Mouse (Mus musculus): ENCODE results near the gene Slc7a7. TPM values are rescaled to one million over a fixed set of nuclear protein-coding genes. Genes with fewer than 3 reads are reported as not detected.

Gene Slc7a7
- polyA plus RNA-seq, 1 experiment from 2014 or later, result 8.0 TPM

GRCm38 (mm10) chr14:54429332-54430093 lies 11.9 kb upstream of the Slc7a7 start:
- H3K27me3 ChIP-seq (ENCODE audit: control insufficient read depth, insufficient read depth, low read length), result no peaks in the 10 kb centered on the region
- ATAC-seq (replicated peaks; ENCODE audit: insufficient number of reproducible peaks, low FRiP score, low TSS enrichment), result no peak
- peak overlapping the region; percentile 83 for H3K4me2 ChIP-seq
- H3K27ac ChIP-seq (ENCODE audit: low read depth, low read length), result peak overlapping the region; percentile 96
- H3K9me3 ChIP-seq (replicated peaks; ENCODE audit: control insufficient read depth, low read length), result no peaks in the 10 kb centered on the region
- no peaks in the 10 kb centered on the region for H3K36me3 ChIP-seq (ENCODE audit: control insufficient read depth, insufficient read depth, low read length)
- peak overlapping the region; percentile 82 for H3K4me3 ChIP-seq (ENCODE audit: low read depth, low read length)
- H3K9ac ChIP-seq (ENCODE audit: low read depth, low read length), result peak overlapping the region; percentile 99; the same call in 1 of the 2 replicates
- peaks cover 43% of the 10 kb centered on the region for H3K4me1 ChIP-seq (ENCODE audit: control insufficient read depth, insufficient read depth, low read length)
- WGBS (ENCODE audit: insufficient replicate concordance), result 47% methylated on average over 7 of the region's 7 CpGs

- no peak overlapping the region for H3K4me2 ChIP-seq
- H3K4me3 ChIP-seq (ENCODE audit: low read depth, low read length), result no peak overlapping the region
- 86% methylated on average over 5 of the region's 5 CpGs for WGBS (ENCODE audit: insufficient replicate concordance)
- no peaks in the 10 kb centered on the region for H3K27me3 ChIP-seq (ENCODE audit: control insufficient read depth, insufficient read depth, low read length)
- H3K9me3 ChIP-seq (replicated peaks; ENCODE audit: control insufficient read depth, low read length), result no peaks in the 10 kb centered on the region
- no peaks in the 10 kb centered on the region for H3K36me3 ChIP-seq (ENCODE audit: control insufficient read depth, insufficient read depth, low read length)
- H3K27ac ChIP-seq (ENCODE audit: low read depth, low read length), result no peak overlapping the region
- no peak overlapping the region for H3K9ac ChIP-seq (ENCODE audit: low read depth, low read length)
- peaks cover 32% of the 10 kb centered on the region for H3K4me1 ChIP-seq (ENCODE audit: control insufficient read depth, insufficient read depth, low read length)
- no peak for ATAC-seq (replicated peaks; ENCODE audit: insufficient number of reproducible peaks, low FRiP score, low TSS enrichment)
These were observed 10.8 kb upstream of the Slc7a7 start for GRCm38 (mm10) chr14:54428421-54428820.

GRCm38 (mm10) chr14:54427696-54428095 lies 10.1 kb upstream of the Slc7a7 start:
- no peak overlapping the region for H3K27ac ChIP-seq (ENCODE audit: low read depth, low read length)
- ATAC-seq (replicated peaks; ENCODE audit: insufficient number of reproducible peaks, low FRiP score, low TSS enrichment), result no peak
- WGBS (ENCODE audit: insufficient replicate concordance), result 84% methylated on average over 7 of the region's 7 CpGs
- no peaks in the 10 kb centered on the region for H3K9me3 ChIP-seq (replicated peaks; ENCODE audit: control insufficient read depth, low read length)
- no peak overlapping the region for H3K9ac ChIP-seq (ENCODE audit: low read depth, low read length)
- peak overlapping the region; percentile 73 for H3K4me2 ChIP-seq
- peaks cover 25% of the 10 kb centered on the region for H3K4me1 ChIP-seq (ENCODE audit: control insufficient read depth, insufficient read depth, low read length)
- no peaks in the 10 kb centered on the region for H3K27me3 ChIP-seq (ENCODE audit: control insufficient read depth, insufficient read depth, low read length)
- peak overlapping the region; percentile 93 for H3K4me3 ChIP-seq (ENCODE audit: low read depth, low read length)
- no peaks in the 10 kb centered on the region for H3K36me3 ChIP-seq (ENCODE audit: control insufficient read depth, insufficient read depth, low read length)

- Histone ChIP-seq H3K27ac (ENCODE audit: low read depth, low read length) (peak within 1 kb of the TSS; percentile 85), H3K9me3 (replicated peaks; ENCODE audit: control insufficient read depth, low read length) (no peaks in the 10 kb centered on the region), H3K4me3 (ENCODE audit: low read depth, low read length) (peak within 1 kb of the TSS; percentile 93), H3K4me2 (peak within 1 kb of the TSS; percentile 73), H3K36me3 (ENCODE audit: control insufficient read depth, insufficient read depth, low read length) (no peaks in the 10 kb centered on the region), H3K9ac (ENCODE audit: low read depth, low read length) (peak within 1 kb of the TSS; percentile 97), H3K27me3 (ENCODE audit: control insufficient read depth, insufficient read depth, low read length) (no peaks in the 10 kb centered on the region), H3K4me1 (ENCODE audit: control insufficient read depth, insufficient read depth, low read length) (peaks cover 25% of the 10 kb centered on the region)
- WGBS (ENCODE audit: insufficient replicate concordance), result 1% methylated on average over 48 of the region's 48 CpGs
- peak; percentile 57 for ATAC-seq (replicated peaks; ENCODE audit: insufficient number of reproducible peaks, low FRiP score, low TSS enrichment)
These were observed 9.3 kb upstream of the Slc7a7 start, which contains the start of gene Mrpl52 for GRCm38 (mm10) chr14:54426689-54427398. Mrpl52 (plus strand) TSS chr14:54426909.

GRCm38 (mm10) chr14:54426003-54426688 lies 8.6 kb upstream of the Slc7a7 start:
- Histone ChIP-seq H3K36me3 (ENCODE audit: control insufficient read depth, insufficient read depth, low read length) (no peaks in the 10 kb centered on the region), H3K4me3 (ENCODE audit: low read depth, low read length) (peak overlapping the region; percentile 93), H3K27me3 (ENCODE audit: control insufficient read depth, insufficient read depth, low read length) (no peaks in the 10 kb centered on the region), H3K27ac (ENCODE audit: low read depth, low read length) (peak overlapping the region; percentile 85), H3K9me3 (replicated peaks; ENCODE audit: control insufficient read depth, low read length) (no peaks in the 10 kb centered on the region), H3K4me2 (peak overlapping the region; percentile 73), H3K9ac (ENCODE audit: low read depth, low read length) (peak overlapping the region; percentile 97), H3K4me1 (ENCODE audit: control insufficient read depth, insufficient read depth, low read length) (peaks cover 25% of the 10 kb centered on the region)
- WGBS (ENCODE audit: insufficient replicate concordance), result 32% methylated on average over 14 of the region's 14 CpGs
- no peak for ATAC-seq (replicated peaks; ENCODE audit: insufficient number of reproducible peaks, low FRiP score, low TSS enrichment)

- no peaks in the 10 kb centered on the region for H3K27me3 ChIP-seq (ENCODE audit: control insufficient read depth, insufficient read depth, low read length)
- H3K9ac ChIP-seq (ENCODE audit: low read depth, low read length), result no peak overlapping the region
- H3K27ac ChIP-seq (ENCODE audit: low read depth, low read length), result no peak overlapping the region
- 66% methylated on average over 1 of the region's 1 CpGs for WGBS (ENCODE audit: insufficient replicate concordance)
- H3K9me3 ChIP-seq (replicated peaks; ENCODE audit: control insufficient read depth, low read length), result no peaks in the 10 kb centered on the region
- no peak for ATAC-seq (replicated peaks; ENCODE audit: insufficient number of reproducible peaks, low FRiP score, low TSS enrichment)
- peaks cover 24% of the 10 kb centered on the region for H3K4me1 ChIP-seq (ENCODE audit: control insufficient read depth, insufficient read depth, low read length)
- no peaks in the 10 kb centered on the region for H3K36me3 ChIP-seq (ENCODE audit: control insufficient read depth, insufficient read depth, low read length)
- peak overlapping the region; percentile 73; the same call in 1 of the 2 replicates for H3K4me2 ChIP-seq
- H3K4me3 ChIP-seq (ENCODE audit: low read depth, low read length), result peak overlapping the region; percentile 93; the same call in 1 of the 2 replicates
These were observed 8.0 kb upstream of the Slc7a7 start for GRCm38 (mm10) chr14:54425540-54425939.

GRCm38 (mm10) chr14:54424634-54425033 lies 7.1 kb upstream of the Slc7a7 start:
- H3K4me3 ChIP-seq (ENCODE audit: low read depth, low read length), result no peak overlapping the region
- H3K4me1 ChIP-seq (ENCODE audit: control insufficient read depth, insufficient read depth, low read length), result peaks cover 15% of the 10 kb centered on the region
- H3K36me3 ChIP-seq (ENCODE audit: control insufficient read depth, insufficient read depth, low read length), result no peaks in the 10 kb centered on the region
- no peak overlapping the region for H3K9ac ChIP-seq (ENCODE audit: low read depth, low read length)
- whole genome bisulfite sequencing (ENCODE audit: insufficient replicate concordance), result 72% methylated on average over 1 of the region's 1 CpGs
- no peaks in the 10 kb centered on the region for H3K27me3 ChIP-seq (ENCODE audit: control insufficient read depth, insufficient read depth, low read length)
- H3K27ac ChIP-seq (ENCODE audit: low read depth, low read length), result no peak overlapping the region
- no peaks in the 10 kb centered on the region for H3K9me3 ChIP-seq (replicated peaks; ENCODE audit: control insufficient read depth, low read length)
- no peak overlapping the region for H3K4me2 ChIP-seq
- no peak for ATAC-seq (replicated peaks; ENCODE audit: insufficient number of reproducible peaks, low FRiP score, low TSS enrichment)

GRCm38 (mm10) chr14:54423406-54423805 lies 5.8 kb upstream of the Slc7a7 start:
- H3K36me3 ChIP-seq (ENCODE audit: control insufficient read depth, insufficient read depth, low read length), result no peaks in the 10 kb centered on the region
- H3K9ac ChIP-seq (ENCODE audit: low read depth, low read length), result no peak overlapping the region
- no peaks in the 10 kb centered on the region for H3K9me3 ChIP-seq (replicated peaks; ENCODE audit: control insufficient read depth, low read length)
- no peak for ATAC-seq (replicated peaks; ENCODE audit: insufficient number of reproducible peaks, low FRiP score, low TSS enrichment)
- H3K27me3 ChIP-seq (ENCODE audit: control insufficient read depth, insufficient read depth, low read length), result no peaks in the 10 kb centered on the region
- no peak overlapping the region for H3K4me3 ChIP-seq (ENCODE audit: low read depth, low read length)
- WGBS (ENCODE audit: insufficient replicate concordance), result 53% methylated on average over 5 of the region's 5 CpGs
- no peak overlapping the region for H3K27ac ChIP-seq (ENCODE audit: low read depth, low read length)
- H3K4me1 ChIP-seq (ENCODE audit: control insufficient read depth, insufficient read depth, low read length), result peaks cover 10% of the 10 kb centered on the region
- H3K4me2 ChIP-seq, result no peak overlapping the region
